Mouse (Mus musculus) heart, adult 2 months (tissue): ENCODE results near the gene Gm15737.

Source experiments
- CTCF ChIP-seq: fragments of 200-600 bp; IDR thresholded peaks from 2 replicates; pipeline ENCODE4 v1.8.1; 2022; ENCODE audit warnings: antibody characterized with exemption, mild to moderate bottlenecking, moderate library complexity
- EP300 ChIP-seq: fragments of 200-500 bp; IDR thresholded peaks from 2 replicates; pipeline ENCODE4 v1.6.1; 2011; ENCODE audit warnings: low read depth, low read length, control low read depth; ENCODE audit not compliant: insufficient read depth
- POLR2A ChIP-seq: fragments of 200-500 bp; IDR thresholded peaks from 2 replicates; pipeline ENCODE4 v1.6.1; 2011; ENCODE audit warnings: mild to moderate bottlenecking, low read depth, low read length, control low read depth; ENCODE audit not compliant: insufficient read depth

DNA sequence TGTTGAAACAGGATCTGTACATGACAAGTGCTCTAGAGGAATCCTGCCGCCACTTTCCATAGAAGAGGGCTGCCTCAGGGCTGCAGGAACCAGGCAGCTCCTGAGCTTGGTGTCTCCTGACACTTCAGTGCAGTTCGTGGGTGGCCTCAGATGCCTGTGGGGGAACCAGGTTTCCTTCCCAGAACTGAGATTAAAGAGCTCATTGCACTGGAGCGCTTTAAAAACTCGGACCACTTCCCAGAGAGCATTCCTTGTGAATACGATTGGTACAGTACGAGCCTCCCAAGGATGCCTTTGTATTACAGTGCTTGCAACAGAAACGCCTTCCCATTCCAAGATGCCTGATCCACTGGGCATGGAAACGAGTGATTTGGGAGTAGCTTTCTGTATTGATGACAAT is 55.4 kb downstream of the Gm15737 start:
- TF ChIP-seq CTCF (no peak), EP300 (no peak), POLR2A (no peak)
